In genomic region chr8:57426074-57426473, GRCm38 (mm10) we compare ENCODE assay signal across 7 mouse cellular contexts. TPM values are rescaled to one million over a fixed set of nuclear protein-coding genes. Genes with fewer than 3 reads are reported as not detected.
A peak's percentile ranks its signal among the peaks of the same experiment; 100 is the strongest.
DNase-seq lines count a peak whose midpoint lies in the region; ATAC-seq and TF ChIP-seq lines count a peak whose summit lies in the region.

No protein-coding gene starts in this region.

- no peak for TF ChIP-seq EP300 in stomach, postnatal 0 days (optimal IDR thresholded peaks at IDR 0.05)

- no peak overlapping the region for H3K9ac ChIP-seq in kidney, embryonic 16.5 days (replicated peaks; ENCODE audit: low read length)
- no peak overlapping the region for H3K9ac ChIP-seq in stomach, postnatal 0 days (ENCODE audit: low read length)

- H3K4me1 ChIP-seq in kidney, adult 2 months (ENCODE audit: control insufficient read depth, insufficient read depth, low read length), result peaks cover 5% of the 10 kb centered on the region
- H3K4me1 ChIP-seq in kidney, embryonic 16.5 days (ENCODE audit: insufficient read depth, low read length), result no peaks in the 10 kb centered on the region
- H3K4me1 ChIP-seq in stomach, postnatal 0 days (replicated peaks; ENCODE audit: control insufficient read depth, insufficient read depth), result no peaks in the 10 kb centered on the region

- 12% methylated on average over 3 of the region's 3 CpGs for WGBS in kidney, adult 2 months
- WGBS in kidney, embryonic 16.5 days, result 14% methylated on average over 3 of the region's 3 CpGs
- 9% methylated on average over 3 of the region's 3 CpGs for WGBS in stomach, postnatal 0 days

- ATAC-seq in kidney, embryonic 16.5 days (ENCODE audit: low FRiP score, low TSS enrichment), result no peak
- ATAC-seq in stomach, postnatal 0 days (ENCODE audit: low FRiP score, low TSS enrichment), result no peak

- DNase-seq in kidney, adult 2 months, result peak; percentile 45
- peak; percentile 35 for DNase-seq in thymus, postnatal 0 days (ENCODE audit: low spot score)
- no peak for DNase-seq in thymus, postnatal 36 days
- peak; percentile 35 for DNase-seq in forelimb bud, embryonic 11.5 days (ENCODE audit: low read depth, low spot score)
- no peak for DNase-seq in stomach, postnatal 0 days (ENCODE audit: low spot score)
- DNase-seq in cerebellum, adult 11-12 months, result no peak

- H3K27me3 ChIP-seq in kidney, adult 2 months (replicated peaks; ENCODE audit: control insufficient read depth, insufficient read depth, low read length), result no peaks in the 10 kb centered on the region
- H3K27me3 ChIP-seq in kidney, embryonic 16.5 days (ENCODE audit: insufficient read depth, low read length), result peaks cover 11% of the 10 kb centered on the region; the same call in 1 of the 2 replicates
- H3K27me3 ChIP-seq in stomach, postnatal 0 days (ENCODE audit: control insufficient read depth, insufficient read depth, low read length), result no peaks in the 10 kb centered on the region

- H3K4me2 ChIP-seq in kidney, embryonic 16.5 days (replicated peaks; ENCODE audit: low read depth, low read length), result no peak overlapping the region
- H3K4me2 ChIP-seq in stomach, postnatal 0 days (replicated peaks; ENCODE audit: low read depth), result no peak overlapping the region

- H3K27ac ChIP-seq in kidney, adult 2 months (ENCODE audit: insufficient read depth, low read depth, low read length), result no peak overlapping the region
- no peak overlapping the region for H3K27ac ChIP-seq in kidney, embryonic 16.5 days (ENCODE audit: low read length)
- H3K27ac ChIP-seq in stomach, postnatal 0 days (replicated peaks), result no peak overlapping the region

- no peak overlapping the region for H3K4me3 ChIP-seq in kidney, adult 2 months (ENCODE audit: insufficient read depth, low read depth, low read length)
- H3K4me3 ChIP-seq in kidney, embryonic 16.5 days (ENCODE audit: low read length), result no peak overlapping the region
- no peak overlapping the region for H3K4me3 ChIP-seq in stomach, postnatal 0 days (ENCODE audit: low read depth, low read length)

- TF ChIP-seq POLR2A in kidney, adult 2 months (IDR thresholded peaks at IDR 0.05; ENCODE audit: low read depth, low read length), result no peak

- no peaks in the 10 kb centered on the region for H3K9me3 ChIP-seq in kidney, embryonic 16.5 days (ENCODE audit: low read length)
- no peaks in the 10 kb centered on the region for H3K9me3 ChIP-seq in stomach, postnatal 0 days (ENCODE audit: control insufficient read depth, low read length)

- TF ChIP-seq CTCF in kidney, adult 2 months (conservative IDR thresholded peaks at IDR 0.05; ENCODE audit: insufficient read depth, insufficient read length, low read depth, low read length), result no peak
- peak; percentile 78 for TF ChIP-seq CTCF in stomach, postnatal 0 days (IDR thresholded peaks at IDR 0.05; ENCODE audit: low read depth)

- H3K36me3 ChIP-seq in kidney, adult 2 months (ENCODE audit: control insufficient read depth, insufficient read depth, low read length), result no peaks in the 10 kb centered on the region
- no peaks in the 10 kb centered on the region for H3K36me3 ChIP-seq in kidney, embryonic 16.5 days (ENCODE audit: insufficient read depth, low read length)
- no peaks in the 10 kb centered on the region for H3K36me3 ChIP-seq in stomach, postnatal 0 days (ENCODE audit: control insufficient read depth, insufficient read depth, low read length)

RNA-seq across cellular contexts. Expression of gene Scrg1, which starts 29.6 kb away (rescaled TPM):
- polyA plus RNA-seq in kidney, adult 2 months (2012; rRNA removed), result 0.68 and 1.2 TPM in 2 replicates
- not detected in 2 replicates for polyA plus RNA-seq in kidney, embryonic 16.5 days (2015; fragmentation: Nextera tagmentation; extraction: Ambion mirVana)
- 0.19 TPM in 1 of 2 replicates, not detected in the other for polyA plus RNA-seq in thymus, postnatal 0 days (2015; fragmentation: Nextera tagmentation; extraction: Ambion mirVana)
- polyA plus RNA-seq in stomach, postnatal 0 days (2015; fragmentation: Nextera tagmentation; extraction: Ambion mirVana), result 0.65 and 0.98 TPM in 2 replicates

Comparison
In these comparisons a context has a peak if more than half of its experiments do, and no peak if none do; other contexts are left out.
1. DNase-seq: peak in kidney, adult 2 months (single experiment), thymus, postnatal 0 days (single experiment) and forelimb bud, embryonic 11.5 days (single experiment); none in thymus, postnatal 36 days (0 of 2), stomach, postnatal 0 days (single experiment) and cerebellum, adult 11-12 months (single experiment).